Mouse (Mus musculus): ENCODE data around the gene Lypla2.
A peak's percentile ranks its signal among the peaks of the same experiment; 100 is the strongest.
"Not testable (repeated sequence)": the region's sequence is repeated elsewhere in the genome, so short reads cannot be mapped to it uniquely, and the experiment has no call there.

Gene Lypla2

GRCm38 (mm10) chr4:135972556-135972906, at the start of gene Lypla2:
Gene Lypla2, minus strand, starts transcription at chr4:135972626.
- DNase-seq (ENCODE audit: low spot score) = peak; percentile 87

GRCm38 (mm10) chr4:136021549-136022047, 49.2 kb upstream of the Lypla2 start, which contains the start of gene Eloa:
Gene Eloa, minus strand, starts transcription at chr4:136021763.
- DNase-seq (ENCODE audit: low spot score) = peak; percentile 100

GRCm38 (mm10) chr4:136020743-136021548, 48.5 kb upstream of the Lypla2 start:
- peak; percentile 19 for DNase-seq (ENCODE audit: low spot score)

- no peak for DNase-seq (ENCODE audit: low spot score)
Observed at GRCm38 (mm10) chr4:136016059-136016602, 43.7 kb upstream of the Lypla2 start.

- DNase-seq (ENCODE audit: low spot score) = no peak
Observed at GRCm38 (mm10) chr4:136010586-136010985, 38.2 kb upstream of the Lypla2 start.

- no peak for DNase-seq (ENCODE audit: low spot score)
Observed at GRCm38 (mm10) chr4:136008782-136009447, 36.5 kb upstream of the Lypla2 start.

GRCm38 (mm10) chr4:136006821-136007220, 34.4 kb upstream of the Lypla2 start:
- no peak for DNase-seq (ENCODE audit: low spot score)

GRCm38 (mm10) chr4:136004921-136005320, 32.5 kb upstream of the Lypla2 start:
- no peak for DNase-seq (ENCODE audit: low spot score)

- no peak for DNase-seq (ENCODE audit: low spot score)
Observed at GRCm38 (mm10) chr4:136004107-136004675, 31.8 kb upstream of the Lypla2 start.

GRCm38 (mm10) chr4:135995118-135995517, 22.7 kb upstream of the Lypla2 start:
- DNase-seq (ENCODE audit: low spot score) = no peak

- DNase-seq (ENCODE audit: low spot score) = no peak
Observed at GRCm38 (mm10) chr4:135993941-135994340, 21.5 kb upstream of the Lypla2 start.

- no peak for DNase-seq (ENCODE audit: low spot score)
Observed at GRCm38 (mm10) chr4:135987714-135988113, 15.3 kb upstream of the Lypla2 start.

- DNase-seq (ENCODE audit: low spot score) = peak; percentile 89
Observed at GRCm38 (mm10) chr4:135986943-135987710, 14.7 kb upstream of the Lypla2 start, which contains the start of gene Pithd1. Gene Pithd1, minus strand, starts transcription at chr4:135987264.

GRCm38 (mm10) chr4:135986301-135986942, 14.0 kb upstream of the Lypla2 start:
- no peak for DNase-seq (ENCODE audit: low spot score)

- DNase-seq (ENCODE audit: low spot score) = no peak
Observed at GRCm38 (mm10) chr4:135985769-135986168, 13.3 kb upstream of the Lypla2 start.

GRCm38 (mm10) chr4:135985193-135985592, 12.8 kb upstream of the Lypla2 start:
- no peak for DNase-seq (ENCODE audit: low spot score)

- no peak for DNase-seq (ENCODE audit: low spot score)
Observed at GRCm38 (mm10) chr4:135984556-135984955, 12.1 kb upstream of the Lypla2 start.

- DNase-seq (ENCODE audit: low spot score) = no peak
Observed at GRCm38 (mm10) chr4:135981524-135982063, 9.2 kb upstream of the Lypla2 start.

GRCm38 (mm10) chr4:135980223-135980622, 7.8 kb upstream of the Lypla2 start:
- not testable (repeated sequence) for DNase-seq (ENCODE audit: low spot score)

- DNase-seq (ENCODE audit: low spot score) = no peak
Observed at GRCm38 (mm10) chr4:135976146-135976545, 3.7 kb upstream of the Lypla2 start.

Data from urinary bladder, postnatal 25 days (tissue).